Mouse (Mus musculus) stomach, embryonic 15.5 days (tissue): Measurements from ENCODE around the gene P4ha3. TPM values are rescaled to one million over a fixed set of nuclear protein-coding genes. Genes with fewer than 3 reads are reported as not detected.

Experiments used
- ATAC-seq: fragments of 200-750 bp; cut with Nextera tagmentation; 2 replicates; pipeline ENCODE4 v1.8.0; 2017; ENCODE audit warnings: low read depth, moderate number of reproducible peaks, moderate TSS enrichment; ENCODE audit not compliant: insufficient read depth, low FRiP score
- H3K27ac ChIP-seq: fragments of 300-500 bp; sonication (generic); 2 replicates; pipeline ENCODE4 v1.5.1; 2015; ENCODE audit warnings: mild to moderate bottlenecking, inconsistent platforms
- H3K27me3 ChIP-seq: fragments of 300-500 bp; sonication (generic); replicated peaks from 2 replicates; pipeline ENCODE4 v1.6.1; 2015; ENCODE audit warnings: inconsistent platforms
- H3K36me3 ChIP-seq: fragments of 300-500 bp; sonication (generic); 2 replicates; pipeline ENCODE4 v1.6.1; 2015; ENCODE audit warnings: inconsistent platforms
- H3K4me1 ChIP-seq: fragments of 300-500 bp; sonication (generic); 2 replicates; pipeline ENCODE4 v1.6.1; 2015; ENCODE audit warnings: inconsistent platforms
- H3K4me2 ChIP-seq: fragments of 300-500 bp; sonication (generic); 2 replicates; pipeline ENCODE4 v1.6.1; 2015; ENCODE audit warnings: mild to moderate bottlenecking, inconsistent platforms
- H3K4me3 ChIP-seq: fragments of 300-500 bp; sonication (generic); replicated peaks from 2 replicates; pipeline ENCODE4 v1.5.1; 2015; ENCODE audit warnings: inconsistent platforms
- H3K9ac ChIP-seq: fragments of 300-500 bp; sonication (generic); 2 replicates; pipeline ENCODE4 v1.6.1; 2015; ENCODE audit warnings: inconsistent platforms
- H3K9me3 ChIP-seq: fragments of 300-500 bp; sonication (generic); 2 replicates; pipeline ENCODE4 v1.6.1; 2016; ENCODE audit warnings: inconsistent platforms
- WGBS: fragments of 180-500 bp; shearing (Covaris S2); methylation state at CpG from one replicate; pipeline ENCODE4 v1.1.7; 2015; 5-methylcytosine and 5-hydroxymethylcytosine counted together
- polyA plus RNA-seq: library from polyadenylated mRNA; unstranded; fragments of >200 nt; fragmentation: Nextera tagmentation; extraction: Ambion mirVana; gene quantifications from 2 replicates; pipeline ENCODE4 v1.2.1, GENCODE M21; 2015

The P4ha3 gene
- polyA plus RNA-seq, 1 experiment from 2014 or later = 4.3 TPM

GRCm38 (mm10) chr7:100307872-100308653 lies 22.7 kb downstream of the P4ha3 start:
- 78% methylated on average over 5 of the region's 6 CpGs for WGBS
- no peaks in the 10 kb centered on the region for H3K9me3 ChIP-seq
- H3K4me1 ChIP-seq = 0 out of 2 replicates have a peak, but pooled peaks cover 5% of the 10 kb centered on the region
- no peaks in the 10 kb centered on the region for H3K27me3 ChIP-seq
- no peaks in the 10 kb centered on the region for H3K36me3 ChIP-seq
- no peak for ATAC-seq
- H3K4me3 ChIP-seq = no peak overlapping the region
- no peak overlapping the region for H3K9ac ChIP-seq
- no peak overlapping the region for H3K27ac ChIP-seq
- H3K4me2 ChIP-seq = no peak overlapping the region

DNA sequence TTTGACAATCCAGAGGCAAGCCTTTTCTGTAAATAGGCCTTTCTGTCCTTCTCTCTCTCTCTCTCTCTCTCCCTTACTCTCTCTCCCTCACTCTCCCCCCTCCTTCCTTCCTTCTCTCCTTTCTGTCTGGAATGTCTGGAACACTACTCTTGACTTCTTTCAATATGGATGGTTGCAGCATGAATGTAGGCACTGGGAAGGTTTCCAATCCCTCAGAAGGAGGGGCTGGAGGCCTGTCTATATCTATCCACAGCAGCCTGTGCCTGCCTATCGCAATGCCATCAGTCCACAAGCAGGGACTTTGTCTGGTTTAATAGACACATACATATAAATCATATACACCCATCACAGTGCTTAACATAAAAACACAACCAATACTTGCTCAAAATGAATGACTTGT lies 23.9 kb downstream of the P4ha3 start:
- Histone ChIP-seq H3K4me2 (no peak overlapping the region), H3K4me3 (no peak overlapping the region), H3K9me3 (no peaks in the 10 kb centered on the region), H3K4me1 (0 out of 2 replicates have a peak, but pooled peaks cover 5% of the 10 kb centered on the region), H3K9ac (no peak overlapping the region), H3K27ac (no peak overlapping the region), H3K27me3 (no peaks in the 10 kb centered on the region), H3K36me3 (no peaks in the 10 kb centered on the region)
- ATAC-seq = no peak; the same call in 1 of the 2 replicates
- 48% methylated on average over 1 of the region's 1 CpGs for WGBS

DNA sequence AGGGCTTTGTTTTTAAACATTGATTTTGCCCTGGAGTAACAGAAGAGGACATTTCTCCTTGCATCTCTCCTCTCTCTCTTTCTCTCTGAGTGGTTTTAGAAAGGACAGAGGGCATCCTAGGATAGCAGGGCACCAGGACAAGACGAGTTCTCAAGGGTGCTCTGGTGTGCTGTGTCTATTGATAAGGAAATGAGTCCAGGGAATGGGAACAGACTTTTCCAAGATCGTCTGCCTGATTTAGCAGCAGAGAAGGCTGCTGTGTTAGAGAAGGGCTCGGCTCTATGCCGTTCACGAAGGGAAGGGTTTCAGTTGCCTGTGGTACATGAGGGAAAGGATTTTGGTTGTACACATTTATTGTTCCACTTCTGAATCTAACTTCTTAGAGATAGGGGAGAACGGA lies 24.4 kb downstream of the P4ha3 start:
- 0 out of 2 replicates have a peak, but pooled peaks cover 5% of the 10 kb centered on the region for H3K4me1 ChIP-seq
- no peaks in the 10 kb centered on the region for H3K27me3 ChIP-seq
- no peaks in the 10 kb centered on the region for H3K36me3 ChIP-seq
- no peak for ATAC-seq
- H3K9ac ChIP-seq = no peak overlapping the region
- H3K27ac ChIP-seq = no peak overlapping the region
- no peaks in the 10 kb centered on the region for H3K9me3 ChIP-seq
- H3K4me2 ChIP-seq = no peak overlapping the region
- 58% methylated on average over 6 of the region's 6 CpGs for WGBS
- no peak overlapping the region for H3K4me3 ChIP-seq

DNA sequence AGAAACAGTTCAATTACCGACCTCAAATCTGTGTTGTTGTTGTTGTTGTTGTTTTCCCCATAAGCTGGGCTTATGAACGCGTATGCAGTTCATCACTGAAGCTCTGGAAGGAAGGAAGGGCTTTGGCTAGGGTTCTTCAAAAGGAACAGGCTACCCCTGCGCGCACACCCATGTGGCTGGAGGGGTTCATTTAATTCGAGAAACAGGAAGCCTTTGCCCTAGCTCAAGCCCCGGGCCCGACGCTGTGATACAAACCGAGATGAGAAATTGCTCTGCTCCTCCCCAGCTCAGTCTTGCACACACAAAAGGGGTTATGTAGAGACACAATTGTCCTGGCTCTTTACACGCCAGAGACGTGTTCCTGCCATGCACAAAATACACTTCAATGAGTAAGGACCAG lies 25.0 kb downstream of the P4ha3 start:
- H3K9me3 ChIP-seq = no peaks in the 10 kb centered on the region
- no peak overlapping the region for H3K4me3 ChIP-seq
- H3K27ac ChIP-seq = no peak overlapping the region
- no peak overlapping the region for H3K9ac ChIP-seq
- 0 out of 2 replicates have a peak, but pooled peaks cover 5% of the 10 kb centered on the region for H3K4me1 ChIP-seq
- H3K36me3 ChIP-seq = no peaks in the 10 kb centered on the region
- no peak overlapping the region for H3K4me2 ChIP-seq
- ATAC-seq = no peak
- H3K27me3 ChIP-seq = no peaks in the 10 kb centered on the region
- WGBS = 72% methylated on average over 12 of the region's 12 CpGs

DNA sequence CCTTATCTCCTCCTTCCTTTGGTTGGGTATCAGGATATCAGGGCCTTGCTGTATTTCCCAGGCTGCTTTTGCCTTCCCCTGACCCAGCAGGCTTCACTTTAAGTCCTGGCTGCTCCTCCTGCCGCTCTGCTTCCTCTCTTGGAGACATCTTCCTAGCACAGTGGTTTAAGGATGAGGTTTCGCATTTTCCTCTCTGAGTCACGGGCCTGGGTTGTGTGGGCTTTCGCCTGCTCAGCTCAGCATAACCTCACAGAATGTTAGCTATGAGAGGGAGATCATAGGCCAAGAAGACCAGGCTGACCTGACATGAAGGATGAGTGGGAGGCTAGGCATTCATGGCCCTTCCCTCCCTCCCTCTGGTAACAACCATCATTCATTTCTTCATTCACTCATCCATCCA lies 27.4 kb downstream of the P4ha3 start:
- no peaks in the 10 kb centered on the region for H3K36me3 ChIP-seq
- H3K27ac ChIP-seq = no peak overlapping the region
- 0 out of 2 replicates have a peak, but pooled peaks cover 5% of the 10 kb centered on the region for H3K4me1 ChIP-seq
- 84% methylated on average over 4 of the region's 4 CpGs for WGBS
- H3K9ac ChIP-seq = no peak overlapping the region
- no peak for ATAC-seq
- no peak overlapping the region for H3K4me3 ChIP-seq
- no peak overlapping the region for H3K4me2 ChIP-seq
- H3K27me3 ChIP-seq = no peaks in the 10 kb centered on the region
- no peaks in the 10 kb centered on the region for H3K9me3 ChIP-seq

DNA sequence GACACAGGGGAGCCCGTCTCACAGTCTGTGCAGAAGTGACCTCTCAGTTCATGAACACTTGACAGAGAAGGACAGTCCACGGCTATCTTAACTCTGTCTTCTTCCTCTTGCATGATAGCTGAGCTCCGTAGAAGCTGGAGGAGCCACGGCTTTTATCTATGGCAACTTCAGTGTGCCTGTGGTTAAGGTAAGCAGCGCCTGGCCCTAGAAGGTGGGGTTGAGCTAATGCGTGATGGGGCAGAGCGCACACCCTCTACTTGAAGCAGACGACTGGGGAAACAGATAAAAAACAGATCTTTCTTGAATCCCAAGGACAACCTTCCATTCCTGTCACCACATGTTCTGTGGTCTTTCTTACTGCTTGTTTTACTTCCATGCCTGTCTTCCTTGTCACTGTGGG lies 31.6 kb downstream of the P4ha3 start:
- Histone ChIP-seq H3K36me3 (no peaks in the 10 kb centered on the region), H3K4me3 (no peak overlapping the region), H3K9ac (no peak overlapping the region), H3K9me3 (no peaks in the 10 kb centered on the region), H3K27me3 (no peaks in the 10 kb centered on the region), H3K4me1 (no peaks in the 10 kb centered on the region), H3K4me2 (no peak overlapping the region), H3K27ac (no peak overlapping the region)
- ATAC-seq = no peak
- 84% methylated on average over 8 of the region's 8 CpGs for WGBS

DNA sequence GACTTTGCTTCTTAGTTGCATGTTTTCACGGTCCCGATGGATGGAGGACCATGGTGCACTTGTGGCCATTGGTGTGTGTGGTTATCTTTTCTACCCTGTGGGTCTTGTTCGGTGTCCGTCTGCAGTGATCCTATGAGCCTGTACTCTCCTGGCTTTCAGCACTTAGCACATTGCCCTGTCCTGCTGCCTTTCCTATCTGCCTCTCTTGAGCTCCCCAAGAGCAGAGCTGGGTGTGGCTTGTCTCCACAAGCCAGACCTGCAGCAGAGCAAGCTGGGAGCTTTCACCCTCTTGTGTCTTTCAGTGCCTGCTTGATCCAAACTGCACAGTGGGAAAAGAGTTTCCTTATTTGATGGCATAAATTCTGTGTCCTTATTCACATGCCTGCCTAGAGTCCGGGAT lies 32.2 kb downstream of the P4ha3 start:
- H3K9me3 ChIP-seq = no peaks in the 10 kb centered on the region
- ATAC-seq = no peak
- H3K36me3 ChIP-seq = no peaks in the 10 kb centered on the region
- H3K9ac ChIP-seq = no peak overlapping the region
- 98% methylated on average over 5 of the region's 5 CpGs for WGBS
- H3K27ac ChIP-seq = no peak overlapping the region
- no peaks in the 10 kb centered on the region for H3K4me1 ChIP-seq
- no peak overlapping the region for H3K4me2 ChIP-seq
- H3K4me3 ChIP-seq = no peak overlapping the region
- no peaks in the 10 kb centered on the region for H3K27me3 ChIP-seq

DNA sequence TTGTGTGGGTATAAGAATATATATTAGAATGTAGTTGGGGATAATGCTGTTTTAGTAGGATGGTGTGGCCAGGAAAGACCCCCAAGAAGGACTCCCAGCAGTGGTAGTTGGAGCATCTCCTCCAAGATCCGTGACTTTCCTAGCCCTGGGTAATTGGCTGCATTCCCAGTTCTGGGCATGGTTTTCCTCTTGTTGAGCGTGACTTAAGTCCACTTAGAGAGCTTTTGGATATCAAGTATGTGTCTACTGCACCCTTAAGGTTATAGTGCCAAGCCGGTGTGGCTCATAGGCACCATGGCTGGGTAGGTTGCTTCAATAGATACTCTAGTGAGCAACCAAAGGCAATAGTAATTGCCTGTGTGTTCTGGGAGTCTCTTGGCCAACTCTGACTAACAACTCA lies 38.4 kb downstream of the P4ha3 start:
- no peaks in the 10 kb centered on the region for H3K4me1 ChIP-seq
- no peak overlapping the region for H3K4me2 ChIP-seq
- no peaks in the 10 kb centered on the region for H3K9me3 ChIP-seq
- H3K27ac ChIP-seq = no peak overlapping the region
- 0 out of 2 replicates have a peak, but pooled peaks cover 4% of the 10 kb centered on the region for H3K36me3 ChIP-seq
- no peak overlapping the region for H3K9ac ChIP-seq
- WGBS = 85% methylated on average over 3 of the region's 3 CpGs
- ATAC-seq = no peak
- no peaks in the 10 kb centered on the region for H3K27me3 ChIP-seq
- H3K4me3 ChIP-seq = no peak overlapping the region

DNA sequence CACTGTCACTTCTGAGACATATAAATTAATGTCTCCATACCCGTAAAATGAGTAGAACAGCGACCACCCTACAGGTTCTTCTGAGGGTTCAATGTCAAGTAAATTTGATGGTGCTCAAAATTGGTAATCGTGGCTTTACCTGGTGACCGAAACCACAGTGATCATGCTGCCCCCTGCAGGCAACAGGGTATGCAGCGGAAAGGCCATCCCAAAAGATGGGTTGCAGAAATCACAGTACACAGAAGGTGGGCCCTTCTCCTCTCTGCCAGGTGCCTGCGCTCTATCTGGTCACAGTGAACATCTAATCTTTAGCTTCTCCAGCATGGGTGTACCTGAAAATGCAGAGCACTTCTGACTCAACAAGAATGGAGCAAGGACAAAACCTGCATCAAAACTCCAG lies 40.2 kb downstream of the P4ha3 start:
- Histone ChIP-seq H3K9ac (no peak overlapping the region), H3K27me3 (no peaks in the 10 kb centered on the region), H3K27ac (no peak overlapping the region), H3K4me2 (no peak overlapping the region), H3K4me1 (no peaks in the 10 kb centered on the region), H3K9me3 (no peaks in the 10 kb centered on the region), H3K4me3 (no peak overlapping the region), H3K36me3 (0 out of 2 replicates have a peak, but pooled peaks cover 9% of the 10 kb centered on the region)
- ATAC-seq = no peak
- WGBS = 73% methylated on average over 6 of the region's 6 CpGs

GRCm38 (mm10) chr7:100327514-100327913 lies 42.2 kb downstream of the P4ha3 start:
- no peak; the same call in 1 of the 2 replicates for ATAC-seq
- H3K4me2 ChIP-seq = no peak overlapping the region
- H3K27me3 ChIP-seq = no peaks in the 10 kb centered on the region
- H3K4me3 ChIP-seq = no peak overlapping the region
- H3K36me3 ChIP-seq = peaks cover 18% of the 10 kb centered on the region; the same call in 1 of the 2 replicates
- no peaks in the 10 kb centered on the region for H3K9me3 ChIP-seq
- 79% methylated on average over 7 of the region's 7 CpGs for WGBS
- no peak overlapping the region for H3K9ac ChIP-seq
- H3K4me1 ChIP-seq = no peaks in the 10 kb centered on the region
- H3K27ac ChIP-seq = no peak overlapping the region

- H3K36me3 ChIP-seq = peaks cover 24% of the 10 kb centered on the region; the same call in 1 of the 2 replicates
- H3K9ac ChIP-seq = no peak overlapping the region
- no peaks in the 10 kb centered on the region for H3K27me3 ChIP-seq
- no peaks in the 10 kb centered on the region for H3K9me3 ChIP-seq
- 92% methylated on average over 4 of the region's 4 CpGs for WGBS
- no peak overlapping the region for H3K4me3 ChIP-seq
- H3K27ac ChIP-seq = no peak overlapping the region
- H3K4me2 ChIP-seq = no peak overlapping the region
- no peak for ATAC-seq
- no peaks in the 10 kb centered on the region for H3K4me1 ChIP-seq
Measured at GRCm38 (mm10) chr7:100328636-100329035, 43.3 kb downstream of the P4ha3 start.

- ATAC-seq = no peak
- Histone ChIP-seq H3K4me2 (no peak overlapping the region), H3K4me1 (no peaks in the 10 kb centered on the region), H3K9me3 (no peaks in the 10 kb centered on the region), H3K4me3 (no peak overlapping the region), H3K36me3 (peaks cover 33% of the 10 kb centered on the region), H3K27ac (no peak overlapping the region), H3K9ac (no peak overlapping the region), H3K27me3 (no peaks in the 10 kb centered on the region)
- whole genome bisulfite sequencing = 83% methylated on average over 3 of the region's 3 CpGs
Measured at GRCm38 (mm10) chr7:100331269-100331668, 45.9 kb downstream of the P4ha3 start.
